Mouse (Mus musculus) bone marrow macrophage, adult 2 months (primary cell): ENCODE data around the gene Clec12b.

Experiments used
- CTCF ChIP-seq: IDR thresholded peaks from 2 replicates; pipeline ENCODE4 v1.5.1; 2012; ENCODE audit warnings: low read depth, mild to moderate bottlenecking, low read length, moderate library complexity
- POLR2A ChIP-seq: IDR thresholded peaks from 2 replicates; pipeline ENCODE4 v1.6.1; 2012; ENCODE audit warnings: mild to moderate bottlenecking, low read depth, low read length, borderline replicate concordance

DNA sequence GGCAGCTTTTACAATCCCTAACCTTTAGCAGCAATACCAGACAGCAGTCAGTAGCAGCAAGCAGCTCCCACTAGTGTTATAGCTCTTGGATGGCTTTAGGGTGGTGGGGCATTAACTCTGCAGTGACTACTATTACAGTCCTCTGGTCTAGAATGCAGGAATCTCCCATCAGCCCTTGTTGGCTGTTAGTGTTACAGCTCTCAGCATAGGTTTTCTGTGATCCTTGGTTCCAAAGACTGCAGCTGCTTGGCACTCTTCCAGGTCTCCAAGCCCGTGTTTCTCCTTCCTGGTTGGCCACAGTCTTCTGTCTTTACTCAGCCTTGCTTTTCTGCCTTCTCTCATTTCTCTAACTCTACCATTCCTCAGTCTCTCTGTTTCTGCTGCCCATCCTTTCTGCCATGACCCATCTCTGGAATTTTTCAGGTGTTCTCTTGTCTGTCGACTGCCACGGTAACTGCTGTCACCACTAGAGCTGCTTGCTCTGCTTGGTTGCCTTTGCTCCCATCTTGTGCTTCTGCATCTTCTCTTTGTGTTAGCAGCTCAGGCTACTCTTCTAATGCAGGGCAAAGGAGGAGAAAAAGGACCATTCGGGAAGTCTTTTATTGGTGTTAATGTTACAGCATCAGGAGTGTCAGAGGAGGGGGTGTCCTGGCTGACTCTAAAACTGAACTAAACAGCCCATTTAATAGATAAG lies 37.5 kb upstream of the Clec12b start:
- TF ChIP-seq POLR2A = no peak
- no peak for TF ChIP-seq CTCF
